Mouse (Mus musculus) embryo, embryonic 9.5 days (tissue): ENCODE results near the gene Rab38.

Experiments used
- DNase-seq: peaks from one replicate; pipeline ENCODE4 v3.0.0-alpha.2; 2017; ENCODE audit errors: extremely low spot score

The Rab38 gene

DNA sequence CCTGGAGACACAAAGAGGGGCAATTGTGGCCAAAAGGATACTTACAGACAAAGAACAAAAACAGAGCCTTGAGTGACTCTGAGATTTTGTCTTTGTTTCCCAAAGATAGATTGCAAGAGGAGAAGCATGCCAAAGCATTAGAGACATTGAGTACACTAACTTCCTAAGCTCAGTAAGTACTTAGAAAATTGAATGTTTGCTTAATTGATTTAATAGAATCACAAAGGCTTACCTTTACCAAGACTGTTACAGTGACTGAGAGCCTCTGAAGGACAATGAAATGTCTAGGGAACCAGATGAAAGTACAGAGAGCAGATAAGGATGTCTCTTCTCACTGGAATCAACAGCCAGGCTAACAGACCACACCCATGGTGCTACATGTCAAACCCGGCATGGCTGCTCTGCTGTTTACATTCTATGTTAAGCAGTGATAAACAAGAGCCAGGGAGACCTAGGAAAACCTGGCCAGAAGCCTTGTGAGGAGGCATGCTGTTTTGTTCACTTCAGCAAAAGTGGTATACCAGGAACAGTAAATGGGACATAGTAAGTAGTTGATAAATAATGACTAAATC is 97.1 kb downstream of the Rab38 start:
- DNase-seq = no peak

DNA sequence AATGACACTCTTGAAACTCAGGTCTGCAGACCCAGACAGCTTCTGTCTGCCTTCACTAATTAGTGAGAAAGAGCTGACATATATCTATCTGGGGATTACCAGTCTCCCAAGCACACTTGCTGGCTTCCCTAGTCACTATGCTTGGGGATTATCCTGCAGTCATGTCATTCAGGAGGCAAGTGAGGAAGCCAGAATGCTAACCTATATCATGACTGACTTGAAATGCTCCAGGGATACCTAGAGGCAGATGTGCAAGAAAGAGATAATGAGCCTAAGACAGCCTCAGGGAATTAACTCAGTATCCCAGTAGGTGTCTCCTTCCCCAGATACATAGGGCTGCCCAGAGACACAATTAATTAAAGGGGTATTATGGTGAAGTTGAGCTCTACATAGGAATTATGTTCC is 106.1 kb downstream of the Rab38 start:
- no peak for DNase-seq

DNA sequence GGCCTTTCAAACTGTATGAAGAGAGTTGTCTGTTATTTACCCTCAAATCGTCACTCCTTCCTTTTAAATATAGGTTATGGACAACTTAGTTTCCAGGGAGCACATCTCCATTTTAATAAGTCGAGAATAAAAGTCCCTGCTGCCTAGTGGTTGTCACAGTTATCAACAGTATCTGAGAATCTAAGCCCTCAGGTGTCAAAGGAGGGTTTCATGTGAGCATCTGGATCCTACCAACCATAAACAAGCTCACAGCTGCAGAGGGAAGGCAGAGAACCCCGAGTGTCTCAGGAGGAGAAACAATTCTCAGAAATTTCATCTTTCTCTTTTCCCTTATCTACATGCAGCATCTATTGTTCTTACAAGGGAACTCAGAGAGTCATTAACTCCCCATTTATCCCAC is 106.7 kb downstream of the Rab38 start:
- no peak for DNase-seq
